Mouse (Mus musculus): ENCODE results near the gene Nup210.
"Not testable (repeated sequence)": the region's sequence is repeated elsewhere in the genome, so short reads cannot be mapped to it uniquely, and the experiment has no call there.

Gene Nup210

DNA sequence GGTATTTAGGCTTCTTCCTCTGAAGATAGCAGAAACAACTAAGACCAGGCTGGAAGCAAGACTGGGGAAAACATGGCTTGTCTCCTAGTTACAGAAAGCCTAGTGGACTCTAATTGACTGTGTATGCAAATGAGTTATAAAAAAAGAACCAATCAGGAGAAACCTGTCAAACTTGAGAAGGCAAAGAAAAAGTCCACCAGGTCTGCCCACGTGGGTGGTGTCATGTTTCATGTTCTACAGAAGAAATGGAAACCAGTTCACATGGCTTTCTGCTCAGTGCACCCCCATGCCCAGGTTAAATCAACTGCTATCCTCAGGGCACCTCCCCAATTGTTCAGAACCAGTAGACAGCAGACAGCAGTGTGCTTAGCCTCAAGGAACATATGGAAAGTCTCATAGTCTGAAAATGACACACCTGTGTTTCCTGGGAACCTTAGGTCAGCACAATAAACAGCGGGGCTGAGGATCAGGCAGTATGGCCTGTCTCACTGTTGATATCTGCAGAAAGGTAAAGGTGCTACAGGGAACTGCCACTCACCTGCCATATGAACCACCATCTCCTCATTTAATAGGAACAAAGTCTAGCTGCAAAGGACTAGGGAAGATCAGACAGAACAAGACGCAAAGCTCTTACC, 11.7 kb downstream of the Nup210 start:
- peak; percentile 48 for DNase-seq (ENCODE audit: low spot score)

GRCm38 (mm10) chr6:91103421-91103820, 13.2 kb downstream of the Nup210 start:
- not testable (repeated sequence) for DNase-seq (ENCODE audit: low spot score)

DNA sequence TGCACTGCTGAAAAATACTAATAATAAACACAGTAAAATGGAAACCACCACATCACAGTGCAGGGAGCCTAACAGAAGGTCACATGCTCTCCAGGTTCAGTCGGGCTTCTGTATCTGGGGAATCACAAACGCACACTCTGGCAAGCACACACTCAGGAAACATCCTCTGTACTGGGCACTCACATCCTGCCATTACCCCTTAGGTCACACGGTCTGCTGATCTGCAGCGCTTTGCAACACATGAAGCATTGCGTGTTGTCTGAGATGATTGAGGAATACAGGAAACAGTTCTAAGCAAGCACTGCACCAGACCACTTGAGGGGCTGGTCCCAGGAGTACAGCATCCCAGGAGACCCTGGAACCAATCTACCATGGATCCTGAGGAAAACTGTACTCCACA, 16.0 kb downstream of the Nup210 start:
- DNase-seq (ENCODE audit: low spot score) = no peak

DNA sequence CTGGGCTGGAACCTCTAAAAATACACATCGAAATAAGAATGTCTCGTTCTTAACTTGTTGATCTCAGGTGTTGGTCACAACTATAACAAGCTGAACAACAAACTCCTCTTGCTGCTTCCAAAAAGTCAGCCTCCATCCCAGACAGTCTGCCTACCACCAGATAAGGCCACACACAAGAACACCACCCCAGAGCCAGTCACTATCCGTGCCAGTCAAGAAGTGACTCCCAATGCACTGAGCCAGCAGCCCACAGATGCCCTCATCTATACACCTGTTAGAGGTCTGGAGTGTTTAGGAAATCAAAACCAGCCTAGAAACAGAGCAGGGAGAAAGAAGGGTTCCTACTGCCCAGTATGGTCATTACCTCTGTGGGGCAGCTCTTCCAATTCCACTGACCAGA, 18.8 kb downstream of the Nup210 start:
- DNase-seq (ENCODE audit: low spot score) = no peak

DNA sequence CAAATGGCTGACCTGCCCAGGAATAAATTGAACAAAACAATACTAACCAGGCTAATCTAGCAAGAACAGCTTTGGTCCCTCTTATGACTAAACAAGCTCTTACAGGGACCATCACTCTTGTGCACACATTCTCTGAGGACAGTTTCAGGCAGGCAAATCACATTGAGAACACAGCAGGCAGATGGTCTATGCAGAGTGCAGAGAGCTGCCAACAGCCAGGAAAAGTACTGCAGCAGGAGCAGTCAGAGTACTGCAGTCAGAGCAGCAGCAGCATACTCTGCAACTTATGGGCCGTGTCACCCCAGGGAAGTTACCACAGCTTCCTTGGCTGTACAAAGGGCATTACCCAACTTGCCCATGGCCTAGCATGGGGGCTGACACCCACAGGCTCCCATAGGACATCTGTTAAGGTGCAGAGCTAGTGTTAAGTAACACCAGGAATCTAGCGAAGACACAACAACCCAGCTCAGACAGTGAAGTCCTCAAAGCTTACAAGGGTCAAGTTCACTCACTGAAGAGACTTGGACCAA, 21.5 kb downstream of the Nup210 start:
- no peak for DNase-seq (ENCODE audit: low spot score)

DNA sequence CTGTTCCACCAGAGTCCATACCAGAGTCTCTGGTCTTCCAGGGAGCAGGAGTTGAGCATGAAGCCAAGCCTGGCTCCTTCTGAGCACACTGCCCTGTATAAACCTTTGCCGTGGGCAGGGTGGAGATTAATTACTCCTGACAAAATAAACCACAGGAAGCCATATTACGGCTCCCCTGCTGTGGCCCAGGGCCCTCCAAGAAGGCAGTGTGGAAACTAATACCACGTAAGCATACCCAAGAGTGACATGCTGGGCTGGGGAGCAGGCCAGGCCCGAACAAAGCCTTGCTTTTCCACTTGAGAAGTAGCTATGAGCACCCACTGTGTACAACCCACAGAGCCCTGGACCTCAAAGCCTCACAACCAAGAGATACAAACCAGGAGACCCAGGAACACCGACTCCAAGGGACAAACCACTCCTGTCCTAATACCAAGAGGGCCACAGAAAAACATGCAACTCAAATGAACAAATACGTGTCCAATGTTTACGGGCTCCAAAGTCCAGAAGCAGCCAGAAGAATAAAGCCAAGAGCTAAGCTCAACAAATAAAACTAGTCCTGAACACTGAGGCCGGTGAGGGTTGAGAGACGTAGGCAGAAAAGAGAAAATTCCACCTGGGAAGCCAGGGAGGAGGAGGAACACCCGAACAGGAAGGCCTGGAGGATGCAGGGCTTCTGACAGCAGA, 24.3 kb downstream of the Nup210 start:
- no peak for DNase-seq (ENCODE audit: low spot score)

DNA sequence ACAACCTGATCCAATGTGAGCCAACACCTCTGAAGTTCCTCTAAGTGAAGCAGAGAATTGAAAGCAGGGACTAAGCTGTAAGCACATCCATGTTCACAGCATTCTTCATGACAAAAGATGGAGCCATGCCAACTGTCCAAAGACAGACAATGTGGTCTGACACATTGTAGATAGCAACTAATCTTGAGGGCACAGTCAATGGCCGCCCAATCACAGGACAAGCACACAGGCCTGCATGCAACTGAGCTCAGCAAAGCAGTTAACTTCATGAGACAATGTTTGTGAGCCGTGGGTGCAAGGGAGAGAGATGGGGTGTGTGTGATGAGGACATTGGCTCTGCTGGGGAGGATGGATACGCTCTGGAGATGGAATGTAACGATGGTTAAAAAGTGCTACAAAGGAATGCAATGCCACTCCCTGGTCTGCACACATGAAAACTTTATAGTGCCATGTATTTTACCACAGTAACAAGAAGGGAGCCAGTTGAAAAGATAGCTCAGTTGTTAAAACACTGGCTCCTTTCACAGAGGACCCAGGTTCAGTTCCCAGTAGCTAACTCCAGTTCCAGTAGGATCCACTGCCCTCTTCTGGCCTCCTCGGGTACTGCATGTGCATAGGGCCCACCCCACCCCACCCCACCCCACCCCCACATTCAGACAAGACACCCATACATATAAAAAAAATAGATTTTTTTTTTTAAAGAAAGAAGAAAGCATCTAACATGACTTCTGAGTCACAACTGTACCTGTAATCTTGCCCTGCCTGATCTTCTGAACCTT, 31.3 kb downstream of the Nup210 start:
- no peak for DNase-seq (ENCODE audit: low spot score)

GRCm38 (mm10) chr6:91080033-91080432, 36.6 kb downstream of the Nup210 start:
- DNase-seq (ENCODE audit: low spot score) = no peak

- DNase-seq (ENCODE audit: low spot score) = peak; percentile 25
Measured at GRCm38 (mm10) chr6:91076249-91076648, 40.4 kb downstream of the Nup210 start.

- no peak for DNase-seq (ENCODE audit: low spot score)
Measured at GRCm38 (mm10) chr6:91068511-91068910, 48.1 kb downstream of the Nup210 start.

- DNase-seq (ENCODE audit: low spot score) = no peak
Measured at GRCm38 (mm10) chr6:91067048-91067447, 49.6 kb downstream of the Nup210 start.

GRCm38 (mm10) chr6:91061296-91061695, 55.3 kb downstream of the Nup210 start:
- no peak for DNase-seq (ENCODE audit: low spot score)

DNA sequence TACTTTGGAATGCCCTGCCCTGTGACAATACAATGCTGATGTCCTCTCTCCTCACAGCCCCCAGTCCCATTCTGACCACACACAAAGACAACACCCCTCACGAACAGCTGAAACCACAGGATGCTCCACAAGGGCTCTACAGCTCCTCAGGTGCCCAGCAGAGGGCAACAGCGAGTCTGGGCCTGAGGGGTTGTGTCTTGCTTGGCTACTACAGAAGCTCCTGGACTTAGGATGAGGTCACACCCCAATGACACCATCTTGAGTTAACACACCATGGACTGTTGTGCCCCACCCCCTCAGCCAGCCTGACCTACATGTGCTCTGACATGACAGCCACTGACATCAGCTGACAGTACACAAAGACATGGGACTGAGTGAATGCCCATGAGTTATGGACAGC, 56.9 kb downstream of the Nup210 start:
- DNase-seq (ENCODE audit: low spot score) = peak; percentile 51

- DNase-seq (ENCODE audit: low spot score) = no peak
Measured at GRCm38 (mm10) chr6:91057989-91058388, 58.6 kb downstream of the Nup210 start.

DNA sequence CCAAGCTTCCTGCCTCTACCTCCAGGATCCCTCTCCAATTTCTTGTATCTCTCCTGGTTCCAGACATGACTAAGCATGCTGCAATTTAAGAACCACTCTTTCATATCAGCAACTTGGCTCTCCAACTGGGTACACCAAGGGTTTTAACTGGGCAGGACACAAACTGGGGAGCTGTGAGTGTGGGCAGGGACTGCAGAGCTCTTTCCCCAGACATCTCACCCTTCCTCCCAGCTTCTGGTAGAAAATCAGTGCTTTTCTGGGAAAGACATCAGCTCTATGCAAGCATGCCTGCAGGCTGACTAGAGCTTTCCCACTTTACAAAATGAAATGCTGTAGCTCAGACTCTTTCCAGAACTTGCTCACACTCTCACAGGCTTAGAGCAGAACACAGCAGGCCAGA, 60.3 kb downstream of the Nup210 start:
- DNase-seq (ENCODE audit: low spot score) = no peak

GRCm38 (mm10) chr6:91052572-91052971, 64.1 kb downstream of the Nup210 start:
- no peak for DNase-seq (ENCODE audit: low spot score)

DNA sequence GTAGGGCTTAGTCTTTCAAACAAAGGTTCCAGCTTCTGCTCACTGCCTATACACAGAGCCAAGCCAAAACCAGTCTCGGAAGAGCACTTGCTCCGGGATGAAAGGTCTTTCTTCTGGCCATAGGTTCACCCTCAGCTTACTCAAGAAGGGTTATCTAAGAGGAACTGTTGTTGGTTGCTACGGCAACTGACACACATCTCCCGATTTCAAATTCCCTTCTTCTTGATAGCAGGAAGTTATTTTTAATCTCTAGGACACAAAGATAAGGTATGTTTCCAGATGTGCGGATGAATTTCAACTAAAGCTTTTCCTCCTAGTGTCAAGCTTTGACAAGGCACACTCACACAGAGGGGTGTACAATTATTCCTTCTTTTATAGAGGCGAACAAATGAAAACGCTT, 68.6 kb downstream of the Nup210 start:
- DNase-seq (ENCODE audit: low spot score) = no peak

DNA sequence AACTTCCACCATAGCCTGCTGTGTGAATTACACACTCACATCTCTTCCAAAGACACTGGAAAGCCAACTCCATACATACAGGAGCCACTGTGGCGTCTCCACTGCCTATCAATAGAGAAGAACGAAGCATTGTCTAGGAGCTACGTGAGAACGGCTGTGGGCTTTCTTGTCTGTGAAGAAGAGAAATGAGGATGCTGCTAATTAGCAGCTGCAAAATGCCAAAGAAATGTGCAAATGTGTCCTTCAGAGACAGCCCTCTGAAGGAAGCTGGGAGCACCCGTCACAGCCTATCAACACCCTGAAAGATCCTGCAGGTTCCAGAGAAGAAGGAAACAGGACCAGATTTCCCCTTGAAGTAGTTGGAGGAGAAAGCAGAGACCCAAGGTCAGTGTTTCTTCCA, 69.2 kb downstream of the Nup210 start:
- DNase-seq (ENCODE audit: low spot score) = no peak

DNA sequence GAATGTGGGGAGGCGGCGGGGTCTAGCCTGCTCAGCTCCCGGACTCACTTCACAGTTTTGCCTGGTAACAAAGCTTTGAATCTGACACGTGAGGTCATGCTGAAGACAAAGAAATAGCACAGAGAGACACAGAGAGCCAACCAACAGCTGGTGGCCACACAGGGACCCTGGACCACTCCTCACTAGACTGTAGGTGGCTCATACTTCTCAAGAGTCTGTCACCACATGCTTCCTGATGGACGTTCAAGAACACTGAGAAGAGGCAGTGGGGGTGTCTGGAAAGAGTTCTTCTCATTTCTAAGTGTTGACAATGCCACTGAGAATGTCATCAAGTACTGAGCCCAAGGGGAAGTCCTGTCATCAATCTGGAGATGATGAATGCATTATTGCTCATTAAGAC, 70.4 kb downstream of the Nup210 start:
- DNase-seq (ENCODE audit: low spot score) = no peak

DNA sequence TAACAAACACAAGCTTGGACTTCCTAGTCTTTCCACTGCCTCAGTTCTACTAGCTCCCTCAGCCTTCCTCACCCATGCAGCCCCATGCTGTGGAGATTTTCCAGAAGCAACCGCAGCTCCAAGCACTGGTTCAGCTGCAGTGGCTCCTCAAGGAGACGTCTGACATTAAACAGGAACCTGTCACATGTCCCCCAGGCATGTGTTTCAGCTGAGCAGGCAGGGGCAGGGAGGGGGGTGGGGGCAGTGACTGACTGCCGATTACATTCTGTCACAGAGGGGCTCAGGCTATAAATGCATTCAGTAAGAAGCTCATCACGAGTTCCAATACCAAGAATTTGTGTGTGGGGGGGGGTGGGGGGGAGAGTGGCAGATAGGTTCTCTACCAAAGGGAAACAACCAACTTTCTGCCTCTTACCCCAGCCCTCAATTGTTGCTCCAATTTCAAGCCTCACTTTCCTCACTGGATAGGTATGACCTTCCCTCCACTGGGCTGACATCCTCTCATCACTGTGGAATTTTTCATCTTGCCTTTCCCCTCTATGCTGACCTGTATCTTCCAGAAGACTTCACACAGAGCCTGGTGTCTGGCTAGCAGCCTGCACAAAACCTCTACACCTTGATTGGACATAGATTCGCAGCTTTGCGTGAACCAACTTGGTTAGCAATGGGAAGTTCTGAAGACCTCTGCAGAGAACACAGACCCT, 71.8 kb downstream of the Nup210 start:
- DNase-seq (ENCODE audit: low spot score) = no peak

- no peak for DNase-seq (ENCODE audit: low spot score)
Measured at GRCm38 (mm10) chr6:91041287-91041686, 75.3 kb downstream of the Nup210 start.

DNA sequence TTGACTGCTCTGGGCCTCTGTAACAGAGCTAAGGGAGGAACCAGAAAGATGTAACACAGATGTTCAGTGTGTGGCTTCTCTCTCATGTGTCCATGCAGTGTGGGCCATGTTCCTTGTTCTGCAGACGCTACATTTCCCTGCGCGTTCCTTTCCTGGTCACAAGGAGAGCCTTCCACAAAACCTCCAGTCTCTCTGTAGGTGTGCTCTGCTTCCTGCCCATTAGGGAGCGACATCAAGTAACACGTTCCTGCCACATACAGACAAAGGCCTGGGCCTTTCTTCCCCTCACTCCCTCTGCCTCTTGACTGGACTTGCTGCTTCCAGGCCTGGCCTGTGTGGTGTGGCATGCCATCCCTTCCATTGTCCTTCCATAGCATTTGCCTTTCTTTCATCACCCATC, 88.4 kb downstream of the Nup210 start:
- no peak for DNase-seq (ENCODE audit: low spot score)
